8 mouse cellular contexts compared by ENCODE assay signal in the genomic region with DNA sequence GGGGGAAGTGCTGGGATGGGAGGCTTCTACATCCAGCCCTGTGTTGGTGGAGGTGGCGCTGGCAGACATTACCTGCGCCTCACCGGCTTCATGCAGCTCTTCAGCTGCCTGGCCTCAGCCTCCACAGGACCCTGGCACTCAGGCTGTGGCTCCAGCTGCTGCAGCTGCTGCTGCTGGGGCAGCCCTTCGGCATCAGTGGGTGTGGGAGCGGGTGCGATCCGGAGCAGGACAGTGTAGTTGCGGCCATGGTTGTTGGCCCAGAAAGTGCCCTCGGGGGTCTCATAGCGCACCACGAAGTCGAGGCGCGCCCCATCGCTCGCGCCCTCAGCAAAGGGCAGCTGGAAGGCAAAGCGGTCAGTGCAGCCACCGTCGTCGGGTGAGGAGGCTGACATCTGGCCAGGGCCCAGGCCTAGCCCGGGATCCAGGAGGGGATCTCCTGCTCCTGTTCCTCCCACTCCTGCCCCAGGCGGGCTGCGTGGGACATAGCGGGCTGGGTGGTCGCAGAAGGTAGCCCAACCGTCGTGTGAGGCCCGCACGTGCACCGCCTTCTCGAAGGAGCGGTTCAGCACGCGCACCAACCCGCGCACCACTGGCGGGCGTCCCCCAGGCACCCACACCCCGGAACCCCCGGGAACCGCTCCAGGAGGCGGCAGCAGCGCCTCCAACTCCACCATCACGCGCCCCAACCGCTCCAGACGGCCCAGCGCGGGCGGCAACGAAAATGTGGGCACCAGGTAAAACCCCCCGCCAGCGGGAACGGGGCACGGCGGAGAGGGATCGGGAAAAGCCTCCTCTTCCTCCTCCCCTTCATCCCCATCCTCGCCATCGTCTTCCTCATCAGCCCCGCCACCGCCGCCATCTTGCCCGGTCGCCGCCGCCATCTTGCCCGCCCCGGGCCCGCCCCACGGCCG. TPM values are rescaled to one million over a fixed set of nuclear protein-coding genes. Genes with fewer than 3 reads are reported as not detected.
DNase-seq lines count a peak whose midpoint lies in the region; ATAC-seq and TF ChIP-seq lines count a peak whose summit lies in the region.

A gene (plus strand): TSS at position 469 of the 911 bp plus-strand sequence.

- WGBS in liver, embryonic 14.5 days (ENCODE audit: insufficient replicate concordance): 25% methylated on average over 66 of the region's 72 CpGs

- no peaks in the 10 kb centered on the region for H3K36me3 ChIP-seq in liver, embryonic 14.5 days (replicated peaks; ENCODE audit: control insufficient read depth, insufficient read depth, low read depth)

- TF ChIP-seq EP300 in liver, embryonic 14.5 days (IDR thresholded peaks at IDR 0.05; ENCODE audit: low read depth): no peak

- H3K4me2 ChIP-seq in liver, embryonic 14.5 days (ENCODE audit: low read depth): peak within 1 kb of the TSS; percentile 80

- DNase-seq in urinary bladder, postnatal 4 days (ENCODE audit: low spot score in 2 of 2): peak; percentile 17 to 64
- no peak for DNase-seq in urinary bladder, postnatal 36 days (ENCODE audit: low spot score in 2 of 2)
- peak; percentile 31 for DNase-seq in embryo, embryonic 11 days
- peak; percentile 11 for DNase-seq in kidney, adult 11 months
- no peak for DNase-seq in liver, embryonic 14.5 days (ENCODE audit: low read depth in 3 of 3, low spot score in 3 of 3)
- peak; percentile 7 for DNase-seq in ovary, postnatal 10 days (ENCODE audit: low spot score)

- peak within 1 kb of the TSS; percentile 74 for H3K9ac ChIP-seq in liver, embryonic 14.5 days (replicated peaks)

- H3K9me3 ChIP-seq in liver, embryonic 14.5 days (ENCODE audit: control insufficient read depth, low read length): no peaks in the 10 kb centered on the region

- peak within 1 kb of the TSS; percentile 53 for H3K27ac ChIP-seq in liver, embryonic 14.5 days

- ATAC-seq in granulocyte monocyte progenitor cell, adult 5-6 weeks (replicated peaks; ENCODE audit: poor library complexity, severe bottlenecking): peak; percentile 5; the same call in 1 of the 2 replicates
- peak; percentile 59 for ATAC-seq in liver, embryonic 14.5 days (ENCODE audit: insufficient read depth)
- ATAC-seq in megakaryocyte-erythroid progenitor cell, adult 5-6 weeks (replicated peaks; ENCODE audit: low FRiP score, low TSS enrichment, poor library complexity, severe bottlenecking): no peak

- peaks cover 10 to 29% of the 10 kb centered on the region in 2 experiments for H3K4me1 ChIP-seq in liver, embryonic 14.5 days (replicated peaks; ENCODE audit: control insufficient read depth in 2 of 2, insufficient read depth in 2 of 2, low read length in 1 of 2)

- no peak for TF ChIP-seq CTCF in liver, embryonic 14.5 days (IDR thresholded peaks at IDR 0.05; ENCODE audit: low read depth)

- no peaks in the 10 kb centered on the region for H3K27me3 ChIP-seq in liver, embryonic 14.5 days (ENCODE audit: control insufficient read depth, insufficient read depth, low read length)

- H3K4me3 ChIP-seq in liver, embryonic 14.5 days (ENCODE audit: insufficient read depth in 1 of 2, low read depth in 2 of 2, low read length in 2 of 2): peak within 1 kb of the TSS; percentile 77 to 91

RNA-seq across cellular contexts. Expression of the gene that starts here (rescaled TPM):
- not detected in 2 replicates for total RNA-seq in granulocyte monocyte progenitor cell, adult 5-6 weeks (2014; fragmentation: Nextera tagmentation)
- total RNA-seq in granulocyte monocyte progenitor cell, adult 5-6 weeks (2017): not detected in 2 replicates
- polyA plus RNA-seq in liver, embryonic 14.5 days (2012; rRNA removed): not detected in 2 replicates
- polyA plus RNA-seq in liver, embryonic 14.5 days (2014; fragmentation: Nextera tagmentation; extraction: Ambion mirVana): not detected in 2 replicates
- total RNA-seq in megakaryocyte-erythroid progenitor cell, adult 5-6 weeks (2014; fragmentation: Nextera tagmentation): not detected in 2 replicates
- 0.11 TPM in 1 of 2 replicates, not detected in the other for total RNA-seq in megakaryocyte-erythroid progenitor cell, adult 5-6 weeks (2017)

Comparison
In these comparisons a context has a peak if more than half of its experiments do, and no peak if none do; other contexts are left out.
1. DNase-seq: peak in urinary bladder, postnatal 4 days (2 of 2), embryo, embryonic 11 days (single experiment), kidney, adult 11 months (single experiment) and ovary, postnatal 10 days (single experiment); none in urinary bladder, postnatal 36 days (0 of 2) and liver, embryonic 14.5 days (0 of 3).
2. Peak in ATAC-seq in granulocyte monocyte progenitor cell, adult 5-6 weeks; RNA of the gene not detected or under 1 TPM.
3. Peak in ATAC-seq, H3K4me3 ChIP-seq, H3K27ac ChIP-seq, H3K9ac ChIP-seq and H3K4me2 ChIP-seq in liver, embryonic 14.5 days; RNA of the gene not detected or under 1 TPM.